Mouse (Mus musculus): ENCODE measurements around the gene Inpp4b. TPM values are rescaled to one million over a fixed set of nuclear protein-coding genes. Genes with fewer than 3 reads are reported as not detected.
A peak's percentile ranks its signal among the peaks of the same experiment; 100 is the strongest.

Gene Inpp4b
- polyA plus RNA-seq, 1 experiment from 2014 or later: 5.5 TPM

GRCm38 (mm10) chr8:81745439-81745838 lies 403.1 kb downstream of the Inpp4b start:
- no peaks in the 10 kb centered on the region for H3K9me3 ChIP-seq (replicated peaks; ENCODE audit: control insufficient read depth, low read length)
- WGBS: 64% methylated on average over 1 of the region's 1 CpGs
- H3K4me2 ChIP-seq (ENCODE audit: low read depth, low read length): no peak overlapping the region
- no peaks in the 10 kb centered on the region for H3K4me1 ChIP-seq (ENCODE audit: control insufficient read depth, insufficient read depth, low read length)
- H3K9ac ChIP-seq (ENCODE audit: low read length): no peak overlapping the region
- H3K27ac ChIP-seq (ENCODE audit: low read length): no peak overlapping the region
- no peaks in the 10 kb centered on the region for H3K36me3 ChIP-seq (ENCODE audit: control insufficient read depth, insufficient read depth, low read length)
- H3K4me3 ChIP-seq (replicated peaks; ENCODE audit: low read length): no peak overlapping the region
- no peak for ATAC-seq (ENCODE audit: insufficient read depth, low FRiP score)
- no peaks in the 10 kb centered on the region for H3K27me3 ChIP-seq (ENCODE audit: control insufficient read depth, insufficient read depth, low read length)

DNA sequence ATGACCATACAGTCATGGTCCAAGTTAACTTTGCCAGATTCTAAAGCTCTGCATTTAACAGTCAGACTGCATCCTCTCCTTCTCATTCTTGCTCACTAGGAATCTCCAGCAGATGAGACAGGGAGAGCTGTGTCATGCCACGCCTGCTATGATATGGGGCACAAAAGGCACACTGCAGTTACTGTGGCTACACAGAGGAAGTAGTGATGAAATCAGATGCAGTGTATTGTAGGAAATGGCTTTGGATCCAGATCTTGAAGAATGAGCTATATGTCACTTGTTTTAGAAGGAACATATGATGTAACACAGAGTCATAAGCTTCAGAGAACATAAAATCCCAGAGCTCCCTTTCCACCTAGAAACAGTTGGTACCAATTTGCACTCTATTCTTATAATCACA lies 408.8 kb downstream of the Inpp4b start:
- Histone ChIP-seq H3K4me2 (ENCODE audit: low read depth, low read length) (no peak overlapping the region), H3K4me3 (replicated peaks; ENCODE audit: low read length) (no peak overlapping the region), H3K9me3 (replicated peaks; ENCODE audit: control insufficient read depth, low read length) (no peaks in the 10 kb centered on the region), H3K27me3 (ENCODE audit: control insufficient read depth, insufficient read depth, low read length) (no peaks in the 10 kb centered on the region), H3K9ac (ENCODE audit: low read length) (no peak overlapping the region), H3K27ac (ENCODE audit: low read length) (no peak overlapping the region), H3K4me1 (ENCODE audit: control insufficient read depth, insufficient read depth, low read length) (no peaks in the 10 kb centered on the region), H3K36me3 (ENCODE audit: control insufficient read depth, insufficient read depth, low read length) (no peaks in the 10 kb centered on the region)
- 71% methylated on average over 1 of the region's 1 CpGs for WGBS
- no peak for ATAC-seq (ENCODE audit: insufficient read depth, low FRiP score)

DNA sequence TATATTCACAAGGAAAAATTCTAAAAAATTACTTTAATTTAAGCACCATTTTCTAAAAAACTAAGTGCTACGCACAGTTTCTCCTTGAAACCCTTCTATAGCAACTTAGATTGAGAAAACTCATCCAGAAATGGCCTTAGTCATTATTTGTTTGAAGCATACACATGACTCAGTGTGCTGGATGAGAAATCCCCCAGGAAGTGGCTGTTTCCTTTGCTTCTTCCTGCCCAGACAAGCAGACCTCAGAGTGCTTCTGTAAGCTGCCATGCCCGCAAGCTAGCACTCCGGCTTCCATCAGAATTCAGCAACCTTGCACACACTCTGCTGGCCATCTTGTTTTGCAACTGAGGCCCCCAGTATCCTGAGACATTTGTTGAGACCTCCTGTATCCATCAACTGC lies 414.3 kb downstream of the Inpp4b start:
- H3K4me2 ChIP-seq (ENCODE audit: low read depth, low read length): no peak overlapping the region
- 67% methylated on average over 3 of the region's 3 CpGs for WGBS
- no peak for ATAC-seq (ENCODE audit: insufficient read depth, low FRiP score)

GRCm38 (mm10) chr8:81757580-81758144 lies 415.3 kb downstream of the Inpp4b start:
- no peak for ATAC-seq (ENCODE audit: insufficient read depth, low FRiP score)
- Histone ChIP-seq H3K36me3 (ENCODE audit: control insufficient read depth, insufficient read depth, low read length) (no peaks in the 10 kb centered on the region), H3K4me3 (replicated peaks; ENCODE audit: low read length) (no peak overlapping the region), H3K9ac (ENCODE audit: low read length) (no peak overlapping the region), H3K9me3 (replicated peaks; ENCODE audit: control insufficient read depth, low read length) (no peaks in the 10 kb centered on the region), H3K4me2 (ENCODE audit: low read depth, low read length) (no peak overlapping the region), H3K4me1 (ENCODE audit: control insufficient read depth, insufficient read depth, low read length) (no peaks in the 10 kb centered on the region), H3K27me3 (ENCODE audit: control insufficient read depth, insufficient read depth, low read length) (no peaks in the 10 kb centered on the region), H3K27ac (ENCODE audit: low read length) (peak overlapping the region; percentile 38; the same call in 1 of the 2 replicates)
- 85% methylated on average over 2 of the region's 2 CpGs for WGBS

More for the DNA sequence above, 414.3 kb downstream of the Inpp4b start:
- Histone ChIP-seq H3K4me3 (replicated peaks; ENCODE audit: low read length) (no peak overlapping the region), H3K36me3 (ENCODE audit: control insufficient read depth, insufficient read depth, low read length) (no peaks in the 10 kb centered on the region), H3K4me1 (ENCODE audit: control insufficient read depth, insufficient read depth, low read length) (no peaks in the 10 kb centered on the region), H3K27ac (ENCODE audit: low read length) (no peak overlapping the region), H3K27me3 (ENCODE audit: control insufficient read depth, insufficient read depth, low read length) (no peaks in the 10 kb centered on the region), H3K9ac (ENCODE audit: low read length) (no peak overlapping the region), H3K9me3 (replicated peaks; ENCODE audit: control insufficient read depth, low read length) (no peaks in the 10 kb centered on the region)

- no peak overlapping the region for H3K9ac ChIP-seq (ENCODE audit: low read length)
- ATAC-seq (ENCODE audit: insufficient read depth, low FRiP score): no peak
- no peak overlapping the region for H3K4me3 ChIP-seq (replicated peaks; ENCODE audit: low read length)
- no peak overlapping the region for H3K27ac ChIP-seq (ENCODE audit: low read length)
- no peaks in the 10 kb centered on the region for H3K36me3 ChIP-seq (ENCODE audit: control insufficient read depth, insufficient read depth, low read length)
- H3K9me3 ChIP-seq (replicated peaks; ENCODE audit: control insufficient read depth, low read length): no peaks in the 10 kb centered on the region
- 72% methylated on average over 4 of the region's 4 CpGs for WGBS
- no peaks in the 10 kb centered on the region for H3K4me1 ChIP-seq (ENCODE audit: control insufficient read depth, insufficient read depth, low read length)
- no peaks in the 10 kb centered on the region for H3K27me3 ChIP-seq (ENCODE audit: control insufficient read depth, insufficient read depth, low read length)
- H3K4me2 ChIP-seq (ENCODE audit: low read depth, low read length): no peak overlapping the region
Observed at GRCm38 (mm10) chr8:81761466-81761865, 419.1 kb downstream of the Inpp4b start.

GRCm38 (mm10) chr8:81766033-81766432 lies 423.7 kb downstream of the Inpp4b start:
- Histone ChIP-seq H3K4me1 (ENCODE audit: control insufficient read depth, insufficient read depth, low read length) (peaks cover 6% of the 10 kb centered on the region; the same call in 1 of the 2 replicates), H3K36me3 (ENCODE audit: control insufficient read depth, insufficient read depth, low read length) (no peaks in the 10 kb centered on the region), H3K9ac (ENCODE audit: low read length) (no peak overlapping the region), H3K9me3 (replicated peaks; ENCODE audit: control insufficient read depth, low read length) (no peaks in the 10 kb centered on the region), H3K27me3 (ENCODE audit: control insufficient read depth, insufficient read depth, low read length) (no peaks in the 10 kb centered on the region), H3K27ac (ENCODE audit: low read length) (no peak overlapping the region), H3K4me2 (ENCODE audit: low read depth, low read length) (no peak overlapping the region), H3K4me3 (replicated peaks; ENCODE audit: low read length) (no peak overlapping the region)
- WGBS: 86% methylated on average over 5 of the region's 5 CpGs
- no peak for ATAC-seq (ENCODE audit: insufficient read depth, low FRiP score)

GRCm38 (mm10) chr8:81767411-81768312 lies 425.3 kb downstream of the Inpp4b start:
- H3K4me3 ChIP-seq (replicated peaks; ENCODE audit: low read length): peak overlapping the region; percentile 37
- 13% methylated on average over 12 of the region's 12 CpGs for WGBS
- peak overlapping the region; percentile 46 for H3K4me2 ChIP-seq (ENCODE audit: low read depth, low read length)

DNA sequence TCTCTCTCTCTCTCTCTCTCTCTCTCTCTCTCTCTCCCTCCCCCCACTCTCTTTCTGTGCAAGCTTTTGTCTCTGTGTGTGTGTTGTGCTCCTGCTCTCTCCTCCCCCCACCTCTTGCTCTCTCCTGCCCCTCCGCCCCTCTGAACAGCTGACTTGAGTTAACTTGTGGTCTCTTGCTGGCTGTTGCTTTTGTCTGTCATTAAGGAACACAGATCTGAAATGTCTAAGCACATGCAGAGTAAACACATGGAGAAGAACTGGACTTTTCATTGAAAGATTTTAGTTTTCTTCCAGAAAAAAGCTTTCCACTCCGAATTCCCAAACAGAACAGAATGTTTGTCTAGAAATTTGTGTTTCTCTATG lies 425.9 kb downstream of the Inpp4b start:
- Histone ChIP-seq H3K36me3 (ENCODE audit: control insufficient read depth, insufficient read depth, low read length) (no peaks in the 10 kb centered on the region), H3K9ac (ENCODE audit: low read length) (no peak overlapping the region), H3K4me2 (ENCODE audit: low read depth, low read length) (peak overlapping the region; percentile 46), H3K4me3 (replicated peaks; ENCODE audit: low read length) (0 out of 2 replicates have a peak overlapping the region, but pooled peaks have one; percentile 11), H3K27ac (ENCODE audit: low read length) (no peak overlapping the region; the same call in 1 of the 2 replicates), H3K27me3 (ENCODE audit: control insufficient read depth, insufficient read depth, low read length) (no peaks in the 10 kb centered on the region), H3K9me3 (replicated peaks; ENCODE audit: control insufficient read depth, low read length) (no peaks in the 10 kb centered on the region), H3K4me1 (ENCODE audit: control insufficient read depth, insufficient read depth, low read length) (peaks cover 6% of the 10 kb centered on the region; the same call in 1 of the 2 replicates)
- WGBS: 38% methylated on average over 2 of the region's 2 CpGs
- no peak for ATAC-seq (ENCODE audit: insufficient read depth, low FRiP score)

More at GRCm38 (mm10) chr8:81767411-81768312, 425.3 kb downstream of the Inpp4b start:
- peak; percentile 64; the same call in 1 of the 2 replicates for ATAC-seq (ENCODE audit: insufficient read depth, low FRiP score)
- peaks cover 6% of the 10 kb centered on the region; the same call in 1 of the 2 replicates for H3K4me1 ChIP-seq (ENCODE audit: control insufficient read depth, insufficient read depth, low read length)
- no peaks in the 10 kb centered on the region for H3K36me3 ChIP-seq (ENCODE audit: control insufficient read depth, insufficient read depth, low read length)
- peak overlapping the region; percentile 63 for H3K9ac ChIP-seq (ENCODE audit: low read length)
- H3K9me3 ChIP-seq (replicated peaks; ENCODE audit: control insufficient read depth, low read length): no peaks in the 10 kb centered on the region
- peak overlapping the region; percentile 45; the same call in 1 of the 2 replicates for H3K27ac ChIP-seq (ENCODE audit: low read length)
- H3K27me3 ChIP-seq (ENCODE audit: control insufficient read depth, insufficient read depth, low read length): no peaks in the 10 kb centered on the region
